Mouse (Mus musculus) midbrain, postnatal 0 days (tissue): ENCODE data around the gene Pdlim1. TPM values are rescaled to one million over a fixed set of nuclear protein-coding genes. Genes with fewer than 3 reads are reported as not detected.

Source experiments
- ATAC-seq: fragments of 200-750 bp; cut with Nextera tagmentation; 2 replicates; pipeline ENCODE4 v1.8.0; 2017; ENCODE audit warnings: moderate number of reproducible peaks, mild to moderate bottlenecking, moderate TSS enrichment, moderate library complexity; ENCODE audit not compliant: low FRiP score
- DNase-seq: peaks from one replicate; pipeline ENCODE4 v3.0.0-alpha.2; 2015; ENCODE audit warnings: low spot score
- H3K27ac ChIP-seq: fragments of 300-500 bp; sonication (generic); 2 replicates; pipeline ENCODE4 v1.5.1; 2014; ENCODE audit warnings: low read depth, mild to moderate bottlenecking, low read length, mixed read lengths
- H3K27me3 ChIP-seq: fragments of 300-500 bp; sonication (generic); 2 replicates; pipeline ENCODE4 v1.6.1; 2014; ENCODE audit warnings: low read length, control low read depth, mixed read lengths; ENCODE audit not compliant: insufficient read depth
- H3K36me3 ChIP-seq: fragments of 300-500 bp; sonication (generic); 2 replicates; pipeline ENCODE4 v1.6.1; 2014; ENCODE audit warnings: low read length, control low read depth, mixed read lengths; ENCODE audit not compliant: insufficient read depth
- H3K4me1 ChIP-seq: fragments of 300-500 bp; sonication (generic); 2 replicates; pipeline ENCODE4 v1.6.1; 2014; ENCODE audit warnings: mild to moderate bottlenecking, control low read depth, antibody characterized with exemption, low read length, mixed read lengths; ENCODE audit not compliant: insufficient read depth
- H3K4me2 ChIP-seq: fragments of 300-500 bp; sonication (generic); 2 replicates; pipeline ENCODE4 v1.6.1; 2014; ENCODE audit warnings: low read depth, mild to moderate bottlenecking, low read length, mixed read lengths; ENCODE audit not compliant: poor library complexity, severe bottlenecking
- H3K4me3 ChIP-seq: fragments of 300-500 bp; sonication (generic); 2 replicates; pipeline ENCODE4 v1.5.1; 2014; ENCODE audit warnings: low read depth, mild to moderate bottlenecking, low read length, moderate library complexity
- H3K9ac ChIP-seq: fragments of 300-500 bp; sonication (generic); replicated peaks from 2 replicates; pipeline ENCODE4 v1.6.1; 2014; ENCODE audit warnings: mild to moderate bottlenecking, low read length, moderate library complexity, mixed read lengths; ENCODE audit not compliant: poor library complexity, severe bottlenecking
- H3K9me3 ChIP-seq: fragments of 300-500 bp; sonication (generic); 2 replicates; pipeline ENCODE4 v1.6.1; 2016; ENCODE audit warnings: low read length, control low read depth
- CTCF ChIP-seq: IDR thresholded peaks from 2 replicates; pipeline ENCODE4 v1.5.1; 2016; ENCODE audit warnings: antibody characterized with exemption, mild to moderate bottlenecking
- WGBS: fragments of 180-500 bp; shearing (Covaris S2); extraction: QIAGEN DNeasy Blood & Tissue Kit; methylation state at CpG from one replicate; pipeline ENCODE4 v1.1.7; 2014; 5-methylcytosine and 5-hydroxymethylcytosine counted together
- polyA plus RNA-seq: library from polyadenylated mRNA; unstranded; fragments of >200 nt; fragmentation: Nextera tagmentation; extraction: Ambion mirVana; gene quantifications from 2 replicates; pipeline ENCODE4 v1.2.1, GENCODE M21; 2015
- total RNA-seq: library from RNA; depleted of rRNA; stranded (reverse); fragments of >200 nt; gene quantifications from 2 replicates; pipeline ENCODE4 v1.2.3, GENCODE M21; 2014

Gene Pdlim1
- total and polyA plus RNA-seq, 2 experiments from 2014 or later, result 1.5 to 4.4 TPM

- TF ChIP-seq CTCF, result no peak
- H3K27me3 ChIP-seq, result no peaks in the 10 kb centered on the region
- 92% methylated on average over 15 of the region's 15 CpGs for WGBS
- no peaks in the 10 kb centered on the region for H3K4me1 ChIP-seq
- no peak overlapping the region for H3K9ac ChIP-seq
- no peak for ATAC-seq
- H3K4me2 ChIP-seq, result no peak overlapping the region
- DNase-seq, result no peak
- H3K4me3 ChIP-seq, result no peak overlapping the region
- peaks cover 41% of the 10 kb centered on the region for H3K36me3 ChIP-seq
- no peaks in the 10 kb centered on the region for H3K9me3 ChIP-seq
- H3K27ac ChIP-seq, result no peak overlapping the region
These were observed 38.9 kb upstream of the Pdlim1 start for GRCm38 (mm10) chr19:40310410-40311130.

GRCm38 (mm10) chr19:40309911-40310310 lies 38.3 kb upstream of the Pdlim1 start:
- 94% methylated on average over 12 of the region's 12 CpGs for WGBS
- TF ChIP-seq CTCF, result no peak
- no peak overlapping the region for H3K4me2 ChIP-seq

GRCm38 (mm10) chr19:40307550-40307949 lies 35.9 kb upstream of the Pdlim1 start:
- DNase-seq (no peak), ATAC-seq (no peak)
- Histone ChIP-seq H3K36me3 (peaks cover 30% of the 10 kb centered on the region), H3K9ac (no peak overlapping the region), H3K9me3 (no peaks in the 10 kb centered on the region), H3K4me1 (no peaks in the 10 kb centered on the region), H3K27me3 (no peaks in the 10 kb centered on the region), H3K27ac (no peak overlapping the region), H3K4me2 (no peak overlapping the region), H3K4me3 (no peak overlapping the region)
- WGBS, result 93% methylated on average over 7 of the region's 7 CpGs
- no peak for TF ChIP-seq CTCF

More at GRCm38 (mm10) chr19:40309911-40310310, 38.3 kb upstream of the Pdlim1 start:
- no peak for DNase-seq
- Histone ChIP-seq H3K9me3 (no peaks in the 10 kb centered on the region), H3K27ac (no peak overlapping the region), H3K36me3 (peaks cover 43% of the 10 kb centered on the region), H3K9ac (no peak overlapping the region), H3K4me1 (no peaks in the 10 kb centered on the region), H3K27me3 (no peaks in the 10 kb centered on the region), H3K4me3 (no peak overlapping the region)
- no peak; the same call in 1 of the 2 replicates for ATAC-seq

- no peak overlapping the region for H3K4me2 ChIP-seq
- H3K27ac ChIP-seq, result no peak overlapping the region
- H3K4me1 ChIP-seq, result no peaks in the 10 kb centered on the region
- H3K9me3 ChIP-seq, result no peaks in the 10 kb centered on the region
- ATAC-seq (no peak), DNase-seq (no peak)
- WGBS, result 70% methylated on average over 2 of the region's 2 CpGs
- peaks cover 29% of the 10 kb centered on the region for H3K36me3 ChIP-seq
- H3K27me3 ChIP-seq, result no peaks in the 10 kb centered on the region
- H3K4me3 ChIP-seq, result no peak overlapping the region
- TF ChIP-seq CTCF, result no peak
- no peak overlapping the region for H3K9ac ChIP-seq
These were observed 35.0 kb upstream of the Pdlim1 start for GRCm38 (mm10) chr19:40306631-40307030.

GRCm38 (mm10) chr19:40305456-40305855 lies 33.8 kb upstream of the Pdlim1 start:
- no peak for TF ChIP-seq CTCF
- Histone ChIP-seq H3K4me2 (no peak overlapping the region), H3K9me3 (no peaks in the 10 kb centered on the region), H3K27me3 (no peaks in the 10 kb centered on the region), H3K4me1 (no peaks in the 10 kb centered on the region), H3K27ac (no peak overlapping the region), H3K9ac (no peak overlapping the region), H3K36me3 (peaks cover 19% of the 10 kb centered on the region), H3K4me3 (no peak overlapping the region)
- 79% methylated on average over 7 of the region's 7 CpGs for WGBS
- DNase-seq, result no peak
- no peak for ATAC-seq

- Histone ChIP-seq H3K9me3 (no peaks in the 10 kb centered on the region), H3K4me2 (no peak overlapping the region), H3K4me1 (no peaks in the 10 kb centered on the region), H3K36me3 (peaks cover 8% of the 10 kb centered on the region), H3K4me3 (no peak overlapping the region), H3K27me3 (no peaks in the 10 kb centered on the region), H3K27ac (no peak overlapping the region), H3K9ac (no peak overlapping the region)
- no peak for ATAC-seq
- TF ChIP-seq CTCF, result no peak
- 88% methylated on average over 9 of the region's 9 CpGs for WGBS
- DNase-seq, result no peak
These were observed 31.3 kb upstream of the Pdlim1 start for GRCm38 (mm10) chr19:40302916-40303315.
